Mouse (Mus musculus) gastrocnemius, postnatal 14 days (tissue): ENCODE results near the gene Brd4. TPM values are rescaled to one million over a fixed set of nuclear protein-coding genes. Genes with fewer than 3 reads are reported as not detected.

Source experiments
- total RNA-seq, 2 experiments: library from RNA; stranded (reverse); gene quantifications; 2 replicates each; pipeline ENCODE4 v1.2.3; 2021

The Brd4 gene
- total RNA-seq, 2 experiments from 2014 or later: 47.0 to 47.7 TPM

Other genes with a start within 250 kb of the Brd4 start
- gene Rrp1b, start 248.6 kb downstream of the Brd4 start, total RNA-seq: 10 to 100 TPM in 1 of 2 experiments, 1 to 10 TPM in 1; 9.3 to 12.8 TPM
- gene Hsf2bp, start 248.4 kb downstream of the Brd4 start, total RNA-seq: 1 to 10 TPM; 1.4 to 1.6 TPM
- 10 to 100 TPM; 28.5 to 34.6 TPM for gene Notch3, start 117.9 kb downstream of the Brd4 start, total RNA-seq
- under 1 TPM in 1 of 2 experiments, not detected in 1; 0.18 TPM for gene Ephx3, start 95.2 kb downstream of the Brd4 start, total RNA-seq
- gene Akap8, start 36.5 kb upstream of the Brd4 start, total RNA-seq: 10 to 100 TPM; 29.3 to 30.5 TPM
- 10 to 100 TPM; 20.8 to 28.0 TPM for gene Akap8l, start 65.9 kb upstream of the Brd4 start, total RNA-seq
- gene Wiz, start 104.7 kb upstream of the Brd4 start, total RNA-seq: 10 to 100 TPM; 14.3 to 15.3 TPM
- under 1 TPM in 1 of 2 experiments, not detected in 1; 0.14 TPM for gene Rasal3, start 118.9 kb upstream of the Brd4 start, total RNA-seq
- gene Pglyrp2, start 139.4 kb upstream of the Brd4 start, total RNA-seq: not detected
- gene Cyp4f39, start 168.0 kb upstream of the Brd4 start, total RNA-seq: under 1 TPM in 1 of 2 experiments, not detected in 1; 0.82 TPM
- gene Cyp4f17, start 221.3 kb upstream of the Brd4 start, total RNA-seq: 1 to 10 TPM in 1 of 2 experiments, under 1 TPM in 1; 0.90 to 1.3 TPM